Mouse (Mus musculus) MEL (cell line): ENCODE measurements around the gene Crhr2. TPM values are rescaled to one million over a fixed set of nuclear protein-coding genes. Genes with fewer than 3 reads are reported as not detected.

ENCODE experiments used
- DNase-seq: peaks from one replicate; pipeline ENCODE4 v3.0.0; 2011; ENCODE audit warnings: low read depth, low spot score
- H3K27ac ChIP-seq: 2 replicates; pipeline ENCODE4 v1.5.1; 2012; ENCODE audit warnings: low read depth, mild to moderate bottlenecking, control low read depth, low read length, moderate library complexity; ENCODE audit not compliant: control insufficient read depth
- H3K27me3 ChIP-seq, 2 experiments: fragments of 150-350 bp in 1 of 2; sonication (generic) in 1 of 2; 2 replicates each; pipeline ENCODE4 v1.6.1; 2012; ENCODE audit warnings: low read length in 2 of 2, mild to moderate bottlenecking in 2 of 2, improper control_type of control experiment in 1 of 2, moderate library complexity in 1 of 2; ENCODE audit not compliant: insufficient read depth in 2 of 2, control insufficient read depth in 1 of 2
- H3K36me3 ChIP-seq, 2 experiments: 2 replicates each; pipeline ENCODE4 v1.6.1; 2012 to 2014; ENCODE audit warnings: low read length in 2 of 2, improper control_type of control experiment in 1 of 2, inconsistent platforms in 1 of 2, mild to moderate bottlenecking in 1 of 2; ENCODE audit not compliant: insufficient read depth in 2 of 2, control insufficient read depth in 1 of 2
- H3K4me1 ChIP-seq, 2 experiments: fragments of 150-350 bp in 1 of 2; sonication (generic) in 1 of 2; 2 replicates each; pipeline ENCODE4 v1.6.1; 2012; ENCODE audit warnings: low read length in 2 of 2, improper control_type of control experiment in 1 of 2, mild to moderate bottlenecking in 1 of 2; ENCODE audit not compliant: insufficient read depth in 2 of 2, control insufficient read depth in 1 of 2
- H3K4me3 ChIP-seq, 2 experiments: fragments of 150-350 bp in 1 of 2; sonication (generic) in 1 of 2; 2 replicates each; pipeline ENCODE4 v1.5.1; 2012; ENCODE audit warnings: low read depth in 2 of 2, low read length in 2 of 2, mild to moderate bottlenecking in 2 of 2, moderate library complexity in 2 of 2, control low read depth in 1 of 2, improper control_type of control experiment in 1 of 2; ENCODE audit not compliant: control insufficient read depth in 1 of 2, insufficient read depth in 1 of 2
- H3K79me2 ChIP-seq: 2 replicates; pipeline ENCODE4 v1.6.1; 2012; ENCODE audit warnings: mild to moderate bottlenecking, low read length, moderate library complexity; ENCODE audit not compliant: control insufficient read depth, poor library complexity, insufficient read depth
- H3K9ac ChIP-seq: 2 replicates; pipeline ENCODE4 v1.6.1; 2012; ENCODE audit warnings: low read depth, mild to moderate bottlenecking, control low read depth, low read length, moderate library complexity; ENCODE audit not compliant: control insufficient read depth, poor library complexity, severe bottlenecking
- H3K9me3 ChIP-seq: fragments of 150-350 bp; sonication (generic); replicated peaks from 2 replicates; pipeline ENCODE4 v1.6.1; 2012; ENCODE audit warnings: mild to moderate bottlenecking, low read length, improper control_type of control experiment, moderate library complexity; ENCODE audit not compliant: insufficient read depth
- E2F4 ChIP-seq: IDR thresholded peaks from 2 replicates; pipeline ENCODE4 v1.6.1; 2011; ENCODE audit warnings: low read depth, low read length, improper control_type of control experiment, borderline replicate concordance
- EP300 ChIP-seq, 2 experiments: IDR thresholded peaks; 2 replicates each; pipeline ENCODE4 v1.6.1; 2011; ENCODE audit warnings: improper control_type of control experiment in 2 of 2, low read length in 2 of 2, low read depth in 1 of 2, mild to moderate bottlenecking in 1 of 2
- ETS1 ChIP-seq: IDR thresholded peaks from 2 replicates; pipeline ENCODE4 v1.6.1; 2012; ENCODE audit warnings: low read depth, mild to moderate bottlenecking, inconsistent platforms, low read length, improper control_type of control experiment, moderate library complexity
- HCFC1 ChIP-seq: IDR thresholded peaks from 2 replicates; pipeline ENCODE4 v1.6.1; 2012; ENCODE audit warnings: low read depth, mild to moderate bottlenecking, inconsistent platforms, low read length, improper control_type of control experiment, moderate library complexity
- MAFK ChIP-seq: IDR thresholded peaks from 2 replicates; pipeline ENCODE4 v1.6.1; 2011; ENCODE audit warnings: low read depth, mild to moderate bottlenecking, low read length, improper control_type of control experiment, borderline replicate concordance
- MAX ChIP-seq: IDR thresholded peaks from 2 replicates; pipeline ENCODE4 v1.6.1; 2011; ENCODE audit warnings: low read length, improper control_type of control experiment
- MXI1 ChIP-seq: IDR thresholded peaks from 2 replicates; pipeline ENCODE4 v1.6.1; 2011; ENCODE audit warnings: mild to moderate bottlenecking, low read depth, low read length, improper control_type of control experiment
- SIN3A ChIP-seq: IDR thresholded peaks from 2 replicates; pipeline ENCODE4 v1.6.1; 2012; ENCODE audit warnings: low read length, improper control_type of control experiment, inconsistent platforms
- SMC3 ChIP-seq: IDR thresholded peaks from 2 replicates; pipeline ENCODE4 v1.6.1; 2011; ENCODE audit warnings: low read depth, low read length, improper control_type of control experiment
- TBP ChIP-seq: IDR thresholded peaks from 2 replicates; pipeline ENCODE4 v1.8.0; 2011; ENCODE audit warnings: low read depth, low read length, improper control_type of control experiment
- USF2 ChIP-seq, 2 experiments: IDR thresholded peaks; 2 replicates each; pipeline ENCODE4 v1.6.1; 2011 to 2012; ENCODE audit warnings: improper control_type of control experiment in 2 of 2, low read length in 2 of 2, borderline replicate concordance in 1 of 2, inconsistent platforms in 1 of 2, low read depth in 1 of 2, mild to moderate bottlenecking in 1 of 2; ENCODE audit not compliant: insufficient read depth in 1 of 2
- ZC3H11A ChIP-seq: IDR thresholded peaks from 2 replicates; pipeline ENCODE4 v1.6.1; 2012; ENCODE audit warnings: low read depth, mild to moderate bottlenecking, inconsistent platforms, low read length, improper control_type of control experiment
- ZKSCAN1 ChIP-seq: IDR thresholded peaks from 2 replicates; pipeline ENCODE4 v1.6.1; 2012; ENCODE audit warnings: low read depth, mild to moderate bottlenecking, inconsistent platforms, low read length, improper control_type of control experiment, moderate library complexity
- ZMIZ1 ChIP-seq: IDR thresholded peaks from 2 replicates; pipeline ENCODE4 v1.6.1; 2012; ENCODE audit warnings: low read depth, mild to moderate bottlenecking, inconsistent platforms, low read length, improper control_type of control experiment, moderate library complexity
- ZNF384 ChIP-seq: IDR thresholded peaks from 2 replicates; pipeline ENCODE4 v1.6.1; 2012; ENCODE audit warnings: low read depth, mild to moderate bottlenecking, inconsistent platforms, low read length, improper control_type of control experiment
- polyA plus RNA-seq, 2 experiments: library from polyadenylated mRNA; stranded (reverse) in 1 of 2; unstranded in 1 of 2; fragments of >175 nt in 1 of 2; fragments of >200 nt in 1 of 2; gene quantifications; 2 replicates each; pipeline versions ENCODE4 v1.2.1 to v1.2.4; 2012; ENCODE audit warnings: low replicate concordance in 2 of 2, low read depth in 1 of 2; ENCODE audit not compliant: insufficient read length in 2 of 2, insufficient read depth in 1 of 2, missing spikeins in 1 of 2
- total RNA-seq: library from RNA; depleted of rRNA; stranded (reverse); fragments of 300-350 nt; gene quantifications from 2 replicates; pipeline ENCODE4 v1.2.3, GENCODE M21; 2012

The Crhr2 gene
- total and polyA plus RNA-seq, 3 experiments = not detected

- Histone ChIP-seq H3K9ac (no peak overlapping the region), H3K27ac (no peak overlapping the region), H3K4me3 (no peak overlapping the region), H3K36me3 (no peaks in the 10 kb centered on the region), H3K79me2 (no peaks in the 10 kb centered on the region), H3K4me1 (no peaks in the 10 kb centered on the region)
- peak; percentile 78 for DNase-seq
- TF ChIP-seq SIN3A = peak; percentile 97
- TF ChIP-seq E2F4 = no peak
- TF ChIP-seq MXI1 = peak; percentile 86
- TF ChIP-seq, all 39 proteins: peak for 2
- Histone ChIP-seq H3K27me3 (no peaks in the 10 kb centered on the region), H3K9me3 (no peaks in the 10 kb centered on the region)
Observed at GRCm38 (mm10) chr6:55108358-55108757, 24.5 kb downstream of the Crhr2 start.

GRCm38 (mm10) chr6:55098603-55099002 is 34.2 kb downstream of the Crhr2 start:
- no peak for DNase-seq
- TF ChIP-seq USF2 (IDR thresholded peaks at IDR 0.05; ENCODE audit: borderline replicate concordance in 1 of 2, insufficient read depth in 1 of 2, low read depth in 1 of 2, low read length in 2 of 2) (no peak), TBP (no peak), MXI1 (no peak), MAFK (no peak), ZKSCAN1 (no peak), MAX (no peak), SIN3A (no peak), ZC3H11A (no peak), ETS1 (no peak), E2F4 (no peak), SMC3 (no peak), HCFC1 (no peak), ZMIZ1 (no peak)
- H3K27ac ChIP-seq = no peak overlapping the region
- no peaks in the 10 kb centered on the region for H3K4me1 ChIP-seq
- no peak overlapping the region for H3K9ac ChIP-seq
- H3K36me3 ChIP-seq = no peaks in the 10 kb centered on the region
- no peaks in the 10 kb centered on the region for H3K9me3 ChIP-seq
- no peaks in the 10 kb centered on the region for H3K79me2 ChIP-seq
- no peaks in the 10 kb centered on the region for H3K27me3 ChIP-seq
- H3K4me3 ChIP-seq = no peak overlapping the region

- Histone ChIP-seq H3K4me1 (no peaks in the 10 kb centered on the region), H3K27ac (no peak overlapping the region), H3K9me3 (no peaks in the 10 kb centered on the region), H3K79me2 (no peaks in the 10 kb centered on the region), H3K9ac (no peak overlapping the region), H3K4me3 (no peak overlapping the region), H3K36me3 (no peaks in the 10 kb centered on the region), H3K27me3 (no peaks in the 10 kb centered on the region)
- TF ChIP-seq ZNF384 (no peak), ZC3H11A (no peak), HCFC1 (no peak), EP300 (IDR thresholded peaks at IDR 0.05; ENCODE audit: low read depth in 1 of 2, low read length in 2 of 2) (no peak)
- DNase-seq = no peak
Observed at GRCm38 (mm10) chr6:55098030-55098429, 34.8 kb downstream of the Crhr2 start.
